Mouse (Mus musculus) embryonic fibroblast, embryonic 13.5 days (primary cell): ENCODE results near the gene Micall1.

Source experiments
- CTCF ChIP-seq: IDR thresholded peaks from 2 replicates; pipeline ENCODE4 v1.5.1; 2011; ENCODE audit warnings: mild to moderate bottlenecking, control low read depth, low read length, moderate library complexity, borderline replicate concordance; ENCODE audit not compliant: insufficient read depth
- POLR2A ChIP-seq: IDR thresholded peaks from 2 replicates; pipeline ENCODE4 v1.6.1; 2011; ENCODE audit warnings: low read depth, mild to moderate bottlenecking, control low read depth, low read length, moderate library complexity

GRCm38 (mm10) chr15:79060887-79061565, 47.7 kb upstream of the Micall1 start:
- TF ChIP-seq CTCF = no peak
- no peak for TF ChIP-seq POLR2A
